Mouse (Mus musculus) intestine, embryonic 15.5 days (tissue): ENCODE results near the gene Ybx1. TPM values are rescaled to one million over a fixed set of nuclear protein-coding genes. Genes with fewer than 3 reads are reported as not detected.

Experiments used
- polyA plus RNA-seq: library from polyadenylated mRNA; unstranded; fragments of >200 nt; fragmentation: Nextera tagmentation; extraction: Ambion mirVana; gene quantifications from 2 replicates; pipeline ENCODE4 v1.2.1, GENCODE M21; 2015

Ybx1 gene
- polyA plus RNA-seq, 1 experiment from 2014 or later, result 712 TPM

Other genes starting within 250 kb of the Ybx1 start
- gene Slc2a1, start 185.9 kb downstream of the Ybx1 start, polyA plus RNA-seq, result 132 and 136 TPM in 2 replicates
- 5.2 and 6.6 TPM in 2 replicates for gene Zfp691, start 120.4 kb downstream of the Ybx1 start, polyA plus RNA-seq
- gene Ermap, start 104.6 kb downstream of the Ybx1 start, polyA plus RNA-seq, result 5.4 and 5.6 TPM in 2 replicates
- 109 and 116 TPM in 2 replicates for gene Svbp, start 99.3 kb downstream of the Ybx1 start, polyA plus RNA-seq
- gene Tmem269, start 76.4 kb downstream of the Ybx1 start, polyA plus RNA-seq, result not detected in 2 replicates
- 28.1 and 30.9 TPM in 2 replicates for gene AU022252, start 61.9 kb downstream of the Ybx1 start, polyA plus RNA-seq
- 27.3 and 28.5 TPM in 2 replicates for gene P3h1, start 61.7 kb downstream of the Ybx1 start, polyA plus RNA-seq
- gene Cldn19, start 39.2 kb downstream of the Ybx1 start, polyA plus RNA-seq, result 0.08 and 0.14 TPM in 2 replicates
- gene Ppih, start 25.9 kb upstream of the Ybx1 start, polyA plus RNA-seq, result 88.1 and 102 TPM in 2 replicates
- 5.2 and 5.5 TPM in 2 replicates for gene Ccdc30, start 120.9 kb upstream of the Ybx1 start, polyA plus RNA-seq
- 40.9 and 43.8 TPM in 2 replicates for gene Ppcs, start 127.8 kb upstream of the Ybx1 start, polyA plus RNA-seq
- 0.56 and 0.57 TPM in 2 replicates for gene Zmynd12, start 128.2 kb upstream of the Ybx1 start, polyA plus RNA-seq
- 0.87 and 0.96 TPM in 2 replicates for gene Rimkla, start 198.0 kb upstream of the Ybx1 start, polyA plus RNA-seq
- 17.5 and 18.2 TPM in 2 replicates for gene Foxj3, start 242.4 kb upstream of the Ybx1 start, polyA plus RNA-seq
- 2.8 and 4.4 TPM in 2 replicates for gene Frg2f1, start 244.9 kb upstream of the Ybx1 start, polyA plus RNA-seq